Mouse (Mus musculus): ENCODE measurements around the gene Slc16a2.
"Not testable (repeated sequence)": the region's sequence is repeated elsewhere in the genome, so short reads cannot be mapped to it uniquely, and the experiment has no call there.

Gene Slc16a2

DNA sequence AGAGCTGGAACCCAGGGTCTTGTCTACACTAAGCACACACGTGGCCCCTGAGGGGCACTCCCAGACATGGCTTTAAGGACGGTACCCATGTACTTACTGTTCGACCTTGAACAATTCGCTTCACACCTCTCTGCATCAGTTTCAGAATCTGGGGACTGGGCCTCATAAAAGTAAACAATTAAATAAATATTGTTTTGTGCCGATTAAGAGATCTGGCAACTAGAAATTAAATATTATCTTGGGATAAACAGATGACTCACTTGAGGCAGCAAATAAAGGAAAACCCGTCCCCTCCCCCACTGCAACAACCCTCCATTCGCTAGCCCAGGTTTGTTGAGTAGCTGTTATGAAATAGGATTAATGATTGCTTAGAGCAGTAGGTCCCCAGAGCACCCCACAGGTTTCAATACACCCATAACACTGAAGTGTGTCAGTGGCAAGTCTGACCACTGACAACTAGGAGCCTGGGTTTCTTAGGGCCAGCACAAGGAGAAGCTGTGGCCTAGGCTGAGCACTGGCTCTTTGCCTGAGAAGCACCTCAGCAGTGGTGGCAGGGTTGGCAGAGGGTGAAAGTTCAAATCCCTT is 87.7 kb downstream of the Slc16a2 start:
- DNase-seq (ENCODE audit: low spot score in 2 of 2) = no peak

DNA sequence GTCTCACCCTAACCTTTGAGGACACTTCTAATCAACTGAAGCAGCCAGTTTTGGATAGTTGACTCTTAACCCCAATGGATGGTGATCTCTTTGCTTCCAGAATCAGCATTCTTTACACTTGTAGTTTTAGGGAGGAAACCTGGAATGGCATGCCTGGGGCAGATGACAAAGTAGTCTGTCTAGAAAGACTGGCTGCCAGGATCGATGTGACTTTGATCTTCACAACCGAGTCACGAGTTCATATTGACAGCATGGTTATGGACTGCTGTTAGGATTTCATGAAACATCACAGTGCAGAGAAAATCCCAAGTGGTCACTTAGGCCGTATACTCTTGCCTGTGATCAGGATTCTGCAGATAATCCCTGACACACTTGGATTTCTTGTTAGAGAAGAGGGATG is 88.7 kb downstream of the Slc16a2 start:
- no peak for DNase-seq (ENCODE audit: low spot score in 2 of 2)

DNA sequence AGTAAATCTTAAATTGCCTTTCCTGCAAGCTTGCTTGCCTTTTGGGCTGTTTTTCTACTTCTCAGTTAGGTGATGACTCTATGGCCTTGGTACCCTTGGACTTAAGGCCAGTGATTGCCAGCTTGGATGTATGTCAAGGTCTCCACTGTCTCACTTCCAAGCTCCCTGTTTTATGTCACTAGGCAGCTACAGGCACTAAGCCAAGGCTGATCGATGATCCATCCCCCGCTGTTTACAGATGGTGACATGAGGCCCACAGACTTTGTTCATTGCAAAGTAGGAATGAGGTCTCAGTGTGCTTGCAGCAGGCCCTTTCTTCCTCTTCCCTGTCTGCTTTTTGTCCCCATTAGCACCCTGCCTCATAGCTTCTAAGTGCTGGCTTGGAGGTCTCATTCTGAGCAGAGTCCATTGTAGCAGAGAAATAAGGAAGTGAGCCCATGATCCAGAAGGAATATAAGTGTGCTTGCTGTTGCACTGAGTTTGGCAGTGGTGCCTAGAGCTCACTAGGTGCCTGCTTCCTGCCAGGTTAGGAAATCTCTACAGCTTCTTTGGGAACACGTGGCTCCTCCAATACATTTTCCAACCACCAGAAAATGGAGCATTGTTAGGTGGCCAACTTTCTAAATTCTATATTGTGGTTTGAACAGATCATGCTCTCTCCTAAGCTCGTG is 89.6 kb downstream of the Slc16a2 start:
- no peak for DNase-seq (ENCODE audit: low spot score in 2 of 2)

DNA sequence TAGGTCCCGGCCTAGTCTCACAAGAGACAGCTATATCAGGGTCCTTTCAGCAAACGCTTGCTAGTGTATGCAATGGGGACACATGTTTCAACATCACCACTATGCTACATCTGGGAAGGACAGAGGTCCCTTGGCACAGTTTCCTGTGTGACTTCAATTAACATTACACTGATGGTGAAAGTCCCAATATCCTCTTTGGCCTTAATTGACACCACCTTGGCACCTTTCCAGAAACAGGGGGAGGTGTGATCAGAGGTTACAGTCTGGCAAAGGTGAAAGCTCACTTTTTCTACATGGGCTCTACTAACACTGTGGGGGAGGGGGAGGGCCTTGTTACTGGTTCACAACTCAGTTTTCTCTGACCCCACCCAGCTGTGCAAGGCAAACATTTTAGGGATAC is 99.3 kb downstream of the Slc16a2 start:
- DNase-seq (ENCODE audit: low spot score in 2 of 2) = no peak

DNA sequence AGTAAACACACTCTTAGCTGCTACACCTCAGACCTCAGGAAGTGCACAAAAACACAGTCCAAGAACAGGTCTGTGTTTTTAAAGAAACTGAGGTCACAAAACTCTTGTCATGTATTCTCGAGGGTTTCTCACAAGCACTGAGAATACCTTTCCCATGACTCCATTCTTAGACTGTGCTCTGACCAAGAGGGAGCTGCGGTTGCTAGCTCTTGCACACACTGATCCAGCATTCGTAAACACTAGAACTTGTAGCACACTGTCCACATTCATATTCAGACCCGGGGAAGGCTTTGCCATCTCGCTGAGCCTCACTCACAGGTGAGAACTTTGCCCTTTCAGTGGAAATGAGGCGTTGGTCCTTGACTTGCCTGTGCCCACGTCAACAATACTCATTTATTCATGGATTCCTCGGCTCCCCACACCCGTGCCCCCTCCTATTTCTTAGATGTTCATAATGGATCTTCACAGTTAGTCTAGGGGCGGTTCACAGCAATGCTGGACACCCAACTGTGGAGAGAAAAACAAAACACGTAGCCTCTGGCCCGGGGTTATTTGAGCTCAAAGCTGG is 102.1 kb downstream of the Slc16a2 start:
- DNase-seq (ENCODE audit: low spot score in 2 of 2) = no peak

DNA sequence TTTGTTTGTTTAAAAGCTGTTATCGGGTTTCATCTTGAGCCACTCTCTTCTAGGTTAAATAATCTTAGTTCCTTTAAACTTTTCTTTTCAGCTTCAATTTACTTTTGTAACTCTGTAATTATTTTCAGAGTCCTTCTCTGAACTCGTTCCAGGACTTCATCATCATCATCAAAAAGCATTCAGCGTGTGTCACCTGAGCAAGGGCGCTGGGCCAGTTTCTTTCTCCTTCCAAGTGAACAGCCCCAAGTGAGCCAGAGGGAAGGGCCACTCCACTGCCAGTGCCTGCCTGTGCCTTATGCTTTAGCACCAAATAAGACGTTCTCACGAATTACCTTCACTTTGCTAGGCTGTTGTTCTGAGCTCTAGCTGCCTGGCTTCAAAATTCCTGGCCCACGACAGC is 108.9 kb downstream of the Slc16a2 start:
- DNase-seq (ENCODE audit: low spot score in 2 of 2) = no peak

DNA sequence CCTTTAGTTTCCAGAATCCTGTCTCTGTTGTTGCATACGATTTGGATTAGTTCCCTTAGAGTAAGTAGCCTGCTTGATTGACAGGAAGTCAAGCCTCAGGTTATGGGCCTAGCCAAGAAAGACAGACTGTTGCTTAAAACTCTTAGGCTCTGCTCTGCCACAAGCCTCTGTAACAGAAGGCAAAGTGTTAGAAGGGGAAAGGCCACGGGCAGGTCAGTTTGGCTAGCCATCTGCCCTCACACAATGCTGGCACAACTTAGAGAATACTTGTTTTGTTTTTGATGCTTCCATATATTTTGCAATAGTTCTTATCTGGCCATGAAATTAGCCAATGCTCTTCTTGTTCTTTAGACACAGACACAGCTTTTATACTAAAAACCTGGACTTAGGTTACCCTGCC is 112.1 kb downstream of the Slc16a2 start:
- no peak for DNase-seq (ENCODE audit: low spot score in 2 of 2)

DNA sequence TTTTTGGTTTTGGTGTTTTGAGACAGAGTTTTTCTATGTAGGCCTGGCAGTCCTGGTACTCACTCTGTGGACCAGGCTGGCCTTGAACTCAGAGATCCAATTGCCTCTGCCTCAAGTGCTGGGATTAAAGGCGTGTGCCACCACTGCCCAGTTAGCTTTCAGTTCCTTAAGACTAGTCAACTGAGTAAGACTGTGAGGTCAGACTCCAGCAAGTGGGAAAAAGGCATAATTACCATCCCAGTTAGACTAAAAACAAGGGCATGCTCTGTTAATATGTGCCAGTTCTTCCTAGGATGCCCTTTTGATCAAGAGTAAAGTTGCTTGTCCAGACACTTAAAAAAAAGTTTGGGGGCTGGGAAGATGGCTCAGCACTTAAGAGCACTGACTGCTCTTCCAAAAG is 113.2 kb downstream of the Slc16a2 start:
- DNase-seq (ENCODE audit: low spot score in 2 of 2) = no peak

DNA sequence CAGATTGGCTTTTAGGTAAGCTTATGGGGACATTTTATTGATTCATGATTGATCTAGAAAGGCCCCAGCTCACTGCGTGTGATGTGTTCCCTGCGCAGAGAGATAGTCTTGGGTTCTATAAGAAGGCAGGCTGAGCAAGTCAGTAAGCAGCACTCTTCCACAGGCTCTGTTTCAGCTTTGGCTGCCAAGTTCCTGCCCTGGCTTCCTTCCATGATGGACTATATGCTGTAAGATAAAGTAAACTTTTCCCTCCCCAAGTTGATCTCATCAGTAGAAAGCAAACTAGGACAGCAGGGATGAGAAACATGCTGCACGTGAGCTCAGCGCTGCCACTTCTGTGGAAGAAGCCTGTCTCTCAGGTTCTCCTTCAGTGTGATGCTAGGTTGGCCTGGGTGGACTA is 117.2 kb downstream of the Slc16a2 start:
- no peak for DNase-seq (ENCODE audit: low spot score in 2 of 2)

DNA sequence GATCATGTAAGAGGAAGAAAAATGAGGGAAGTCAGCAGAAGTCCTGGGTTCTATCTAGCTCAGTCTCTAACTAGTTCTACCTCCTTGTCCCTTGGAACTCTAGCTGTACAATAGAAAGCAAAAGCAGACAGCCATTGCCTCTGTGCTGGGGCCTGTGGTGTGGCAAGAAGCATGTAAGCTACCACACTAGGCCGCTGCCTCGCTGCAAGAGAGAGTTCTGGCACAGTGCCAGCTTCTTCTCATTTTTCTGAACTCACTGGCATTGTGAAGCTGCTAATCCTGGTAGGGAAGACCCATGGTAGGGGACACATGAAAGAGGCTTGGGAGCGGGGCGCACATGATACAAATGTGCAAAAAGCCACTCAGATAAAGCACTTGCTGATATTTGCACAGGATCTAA is 117.8 kb downstream of the Slc16a2 start:
- DNase-seq (ENCODE audit: low spot score in 2 of 2) = no peak

DNA sequence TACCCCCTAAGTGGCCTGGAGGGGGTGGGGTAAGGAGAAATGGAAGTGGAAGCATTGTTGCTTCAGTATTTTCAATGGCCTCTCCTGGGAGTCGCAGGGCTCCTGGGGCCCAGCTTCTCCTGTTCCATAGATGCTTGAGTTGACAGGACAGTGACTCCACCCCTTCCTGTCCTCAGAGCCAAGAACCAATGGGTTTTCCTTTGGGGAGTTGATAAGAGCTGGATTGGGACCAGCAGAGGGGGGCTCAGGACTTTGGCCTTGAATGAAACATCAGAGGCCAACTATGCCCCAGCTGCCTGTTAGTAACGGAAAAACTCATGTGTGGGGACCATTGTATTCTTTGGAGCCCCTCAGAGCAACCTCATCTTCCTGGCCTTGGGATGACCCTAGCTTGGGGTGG is 124.0 kb downstream of the Slc16a2 start:
- no peak for DNase-seq (ENCODE audit: low spot score in 2 of 2)

DNA sequence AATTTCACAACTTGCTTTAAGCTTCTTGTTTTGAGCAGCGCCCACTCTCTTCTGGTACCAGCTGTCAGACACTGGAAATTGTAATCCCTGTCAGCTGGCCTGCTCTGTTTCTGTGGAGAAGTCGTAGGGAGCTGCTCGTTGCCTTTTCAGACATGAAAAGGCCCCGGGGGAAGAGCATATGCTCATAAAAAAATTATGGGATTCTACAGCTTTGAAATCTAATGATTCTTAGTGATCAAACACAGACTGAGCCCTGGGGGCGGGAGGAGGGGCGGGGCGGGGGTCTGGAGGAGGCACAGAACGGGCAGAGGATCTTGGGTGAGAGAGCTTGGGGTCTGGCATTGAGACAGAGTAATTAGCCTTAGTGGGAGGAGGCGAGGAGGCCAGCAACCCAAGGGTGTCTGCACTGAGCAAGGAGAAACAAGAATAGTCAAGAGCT is 125.7 kb downstream of the Slc16a2 start:
- DNase-seq (ENCODE audit: low spot score in 2 of 2) = no peak

DNA sequence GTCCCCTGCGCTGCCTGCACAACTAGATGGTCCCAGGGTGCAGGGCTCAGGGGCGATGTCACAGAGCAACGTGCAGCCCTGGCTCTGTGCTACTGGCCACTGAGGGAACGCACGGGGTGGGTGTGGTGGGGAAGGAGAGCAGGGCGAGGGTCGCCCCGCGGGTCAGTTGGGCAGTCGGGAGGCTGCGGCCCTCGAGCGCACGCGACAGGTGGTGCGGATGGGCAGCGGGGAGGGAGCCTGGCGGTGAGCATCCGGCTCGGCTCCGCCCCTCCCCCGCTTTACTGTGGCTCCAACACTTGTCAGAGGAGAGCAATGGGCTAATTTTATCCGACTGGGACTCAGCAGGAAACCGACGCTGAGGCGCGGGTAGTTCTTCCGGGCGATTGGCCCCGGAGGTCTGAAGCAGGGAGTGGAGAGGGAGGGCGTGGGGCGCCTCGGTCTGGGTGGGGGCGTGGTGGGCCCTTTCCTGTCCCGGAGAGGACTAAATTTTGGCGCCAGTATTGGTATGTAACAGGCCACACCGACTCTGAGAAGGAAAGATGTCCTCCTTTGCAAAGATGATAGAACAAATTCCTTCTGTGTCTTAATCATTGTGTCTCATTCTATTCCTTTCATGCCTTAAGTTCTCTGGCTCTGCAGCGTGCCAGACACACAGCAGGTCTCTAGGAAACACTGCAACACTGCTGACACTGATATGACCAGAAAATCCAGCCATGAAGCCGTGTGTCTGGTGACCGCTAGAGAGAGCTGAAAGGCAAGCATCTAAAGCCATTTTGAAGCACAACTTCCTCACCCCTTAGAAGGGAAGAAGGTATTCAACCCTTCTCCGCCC is 126.4 kb downstream of the Slc16a2 start:
- DNase-seq (ENCODE audit: low spot score in 2 of 2) = peak in 1 of 2 experiments; percentile 16

DNA sequence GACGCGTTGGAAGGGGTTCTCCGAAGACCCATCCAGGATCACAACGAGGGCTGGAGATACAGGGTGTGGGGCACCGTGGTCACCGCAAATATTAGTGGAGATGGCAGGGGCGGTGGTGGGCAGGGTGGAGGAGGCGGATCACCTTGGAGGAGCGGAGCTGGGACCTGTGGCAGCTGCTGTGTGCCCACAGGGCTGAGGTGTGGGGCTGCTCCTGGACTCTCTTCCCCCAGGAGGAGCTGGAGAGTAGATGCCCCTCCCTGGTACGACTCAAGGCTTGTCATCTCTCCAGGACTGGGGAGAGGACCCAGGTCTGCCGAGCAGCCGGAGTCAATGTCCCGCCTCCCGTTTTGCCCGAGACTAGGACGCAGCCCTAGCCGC is 127.0 kb downstream of the Slc16a2 start:
- no peak for DNase-seq (ENCODE audit: low spot score in 2 of 2)

DNA sequence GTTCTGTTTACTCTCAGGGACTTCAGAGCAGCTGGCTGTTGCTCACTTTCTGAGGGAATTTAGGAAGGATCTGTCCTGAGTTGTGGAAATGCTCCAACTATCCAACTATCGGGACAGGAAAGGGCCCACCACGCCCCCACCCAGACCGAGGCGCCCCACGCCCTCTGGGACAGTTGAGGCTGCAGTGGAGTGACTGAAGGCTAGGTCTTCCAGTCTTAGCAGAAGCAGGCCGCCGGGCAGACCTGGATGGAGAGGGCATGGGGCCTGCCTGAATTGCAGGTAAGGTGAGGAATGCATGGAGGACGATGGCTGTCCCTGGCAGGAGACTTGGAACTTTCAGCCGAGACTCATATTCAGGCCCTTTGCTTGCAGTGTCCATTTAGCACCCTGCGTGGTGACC is 127.4 kb downstream of the Slc16a2 start:
- no peak for DNase-seq (ENCODE audit: low spot score in 2 of 2)

DNA sequence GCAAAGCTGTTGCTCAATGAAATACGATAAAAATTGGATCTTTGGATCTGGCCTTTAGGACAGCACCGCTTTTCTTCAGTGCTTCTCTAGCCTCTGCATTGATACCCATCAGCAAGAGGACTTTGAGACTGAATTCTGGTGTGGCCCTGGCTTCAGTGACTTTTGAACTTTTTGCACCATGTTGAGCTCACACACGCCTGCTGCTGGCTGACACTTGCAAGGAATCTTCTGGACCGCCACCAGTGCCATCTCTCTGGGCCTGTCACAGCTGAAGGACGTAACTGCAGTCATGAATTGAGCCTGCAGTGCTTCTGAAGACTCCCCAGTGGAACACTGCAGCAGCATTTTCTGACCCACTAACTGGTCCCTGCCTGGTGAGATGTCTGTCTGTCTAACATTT is 128.9 kb downstream of the Slc16a2 start:
- no peak for DNase-seq (ENCODE audit: low spot score in 2 of 2)

DNA sequence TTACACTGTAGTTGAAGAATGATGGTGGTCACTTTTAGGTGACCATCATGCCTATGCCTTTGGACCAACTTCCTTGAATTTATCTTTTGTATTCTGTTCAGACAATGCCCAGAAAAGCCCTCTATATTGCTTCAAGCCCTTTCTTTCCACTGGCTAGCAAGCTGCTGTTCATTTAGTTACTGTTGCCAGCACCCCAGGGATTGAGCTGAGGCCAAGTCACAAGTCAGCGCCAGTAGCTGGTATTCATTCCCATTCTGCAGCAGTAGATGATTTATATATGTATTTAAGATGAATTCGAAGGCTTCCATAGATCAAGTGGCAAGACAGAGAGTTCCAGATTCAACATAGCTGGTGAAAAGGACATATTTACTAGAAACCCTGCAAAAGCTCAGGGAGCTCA is 133.2 kb downstream of the Slc16a2 start:
- no peak for DNase-seq (ENCODE audit: low spot score in 2 of 2)

DNA sequence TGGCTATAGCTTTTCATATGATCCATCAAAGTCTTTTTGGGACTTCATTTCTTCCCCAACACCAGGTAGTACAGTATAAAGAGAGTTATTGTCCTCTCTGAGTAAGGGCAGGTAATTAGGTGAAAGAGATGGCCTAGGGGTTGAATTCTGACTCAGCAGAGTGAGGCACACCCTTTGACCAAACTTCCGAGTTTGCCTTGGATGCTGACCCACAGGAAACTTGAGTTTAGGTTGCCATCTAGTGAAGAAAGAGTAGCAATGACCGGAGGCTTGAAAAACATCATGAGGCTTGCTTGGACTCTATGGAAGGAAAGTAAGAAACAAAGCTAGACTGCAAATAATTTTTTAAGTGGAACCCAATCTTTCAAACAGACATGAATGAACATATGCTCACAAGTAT is 147.1 kb downstream of the Slc16a2 start:
- DNase-seq (ENCODE audit: low spot score in 2 of 2) = peak in 1 of 2 experiments; percentile 49

DNA sequence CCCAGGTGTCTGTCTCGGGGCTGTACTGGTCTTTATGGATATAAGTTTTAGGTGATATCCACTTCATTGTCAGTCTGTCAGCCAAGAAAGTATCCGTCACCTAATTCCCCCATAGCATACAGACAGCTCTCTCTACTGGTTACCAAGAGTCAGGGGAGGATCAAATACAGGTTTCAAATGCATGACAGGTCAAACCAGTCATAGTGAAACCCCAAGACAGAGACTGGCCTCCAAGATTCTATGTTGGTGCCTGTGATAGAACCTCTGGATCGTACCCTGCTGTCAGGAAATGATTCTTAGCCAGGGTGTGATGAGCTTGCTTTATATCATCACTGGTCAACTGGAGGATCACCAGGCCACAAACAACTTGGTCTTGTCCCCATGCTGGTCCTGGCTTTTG is 148.0 kb downstream of the Slc16a2 start:
- DNase-seq (ENCODE audit: low spot score in 2 of 2) = no peak

DNA sequence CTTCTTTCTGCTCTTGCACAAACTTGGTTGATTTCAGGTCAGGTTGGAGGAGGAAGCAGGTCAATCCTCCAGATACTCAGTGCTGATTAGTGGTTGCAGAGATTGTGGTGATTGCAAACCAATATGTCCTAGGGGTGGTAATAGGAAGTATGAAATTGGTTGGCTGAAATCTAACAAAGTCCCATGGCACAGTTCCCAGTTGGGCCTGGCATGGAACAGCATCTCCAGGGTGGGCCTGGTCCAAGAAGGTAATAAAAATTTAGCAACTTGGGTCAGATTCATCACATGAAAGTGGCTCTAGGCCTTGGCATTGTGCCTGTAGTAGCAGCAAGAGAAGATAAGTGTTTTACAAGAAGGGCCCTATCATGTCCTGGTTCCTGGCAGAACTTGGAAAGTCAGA is 151.5 kb downstream of the Slc16a2 start:
- no peak for DNase-seq (ENCODE audit: low spot score in 2 of 2)

DNA sequence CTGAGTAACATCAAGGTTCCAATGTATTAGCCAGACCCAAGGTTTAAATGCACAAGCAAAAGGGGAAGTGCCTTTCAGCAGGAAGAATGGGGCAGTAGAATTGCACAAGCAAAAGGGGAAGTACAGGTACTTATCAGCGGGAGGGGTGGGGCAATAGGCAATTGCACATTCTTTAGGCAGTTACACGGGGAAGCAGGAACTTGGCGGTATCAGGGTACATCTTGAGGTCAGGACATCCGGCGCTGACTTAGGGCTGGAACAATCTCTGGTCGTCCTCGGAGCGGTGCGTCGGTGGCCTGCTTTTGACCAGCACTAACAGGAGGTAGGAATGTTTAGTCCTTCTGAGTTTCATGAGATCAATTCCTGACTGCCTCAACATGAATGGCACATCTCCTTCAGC is 157.3 kb downstream of the Slc16a2 start:
- not testable (repeated sequence) for DNase-seq (ENCODE audit: low spot score in 2 of 2)

DNA sequence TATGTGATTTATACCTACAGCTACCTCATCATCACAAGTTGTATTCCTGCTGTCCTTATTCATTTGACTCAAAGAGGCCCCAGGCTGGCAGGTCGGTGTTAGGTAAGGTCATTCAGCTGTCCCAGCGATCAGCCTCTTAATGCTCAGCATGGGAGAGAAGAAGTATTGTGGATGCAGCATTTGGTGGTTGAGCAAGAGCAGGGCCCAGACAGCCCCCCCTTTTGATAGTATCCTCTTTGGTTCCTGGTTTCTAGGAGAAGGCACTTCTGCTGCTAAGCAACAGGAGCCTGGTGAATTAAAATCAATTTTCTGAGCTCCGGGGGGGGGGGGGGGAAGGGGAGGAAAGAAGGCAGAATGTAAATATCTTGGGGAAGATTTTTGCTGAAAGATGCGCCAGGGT is 162.8 kb downstream of the Slc16a2 start:
- no peak for DNase-seq (ENCODE audit: low spot score in 2 of 2)

DNA sequence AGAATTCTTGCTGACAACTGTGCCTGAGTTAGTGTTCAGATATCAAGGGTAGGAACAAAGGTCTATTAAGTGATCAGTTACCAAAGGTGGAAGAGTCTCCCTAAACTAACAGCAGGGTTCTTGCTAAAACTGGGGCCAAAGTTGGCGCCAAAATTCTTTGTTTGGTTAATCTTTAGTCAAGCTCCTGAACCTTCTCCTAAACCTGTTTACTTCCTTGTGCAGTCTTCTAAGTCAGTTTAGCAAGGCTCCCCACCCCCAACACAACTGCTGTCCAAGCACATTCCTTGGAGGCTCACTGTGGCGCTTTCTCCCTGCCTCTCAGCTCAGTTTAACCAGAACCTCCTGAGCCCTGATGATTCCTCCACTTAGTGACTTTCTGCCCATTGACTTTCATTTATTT is 168.8 kb downstream of the Slc16a2 start:
- no peak for DNase-seq (ENCODE audit: low spot score in 2 of 2)
